Mouse (Mus musculus) embryo, embryonic 11.5 days (tissue): ENCODE data around the gene Ppp1r11.
"Not testable (repeated sequence)": the region's sequence is repeated elsewhere in the genome, so short reads cannot be mapped to it uniquely, and the experiment has no call there.

Experiments used
- DNase-seq: peaks from one replicate; pipeline ENCODE4 v3.0.0-alpha.2; 2012; ENCODE audit warnings: low read depth, low spot score

Gene Ppp1r11

GRCm38 (mm10) chr17:36950981-36951947 is at the start of gene Ppp1r11:
Ppp1r11 (minus strand) TSS chr17:36951741.
- DNase-seq = peak; percentile 96

GRCm38 (mm10) chr17:37000863-37001262 is 49.3 kb upstream of the Ppp1r11 start, which contains the start of gene Zfp57:
Zfp57 (plus strand) TSS chr17:37001163.
- no peak for DNase-seq

GRCm38 (mm10) chr17:36998477-36998876 is 46.9 kb upstream of the Ppp1r11 start:
- DNase-seq = no peak

- DNase-seq = peak; percentile 69
These were observed 45.6 kb upstream of the Ppp1r11 start for GRCm38 (mm10) chr17:36997033-36997735.

GRCm38 (mm10) chr17:36995448-36995847 is 43.9 kb upstream of the Ppp1r11 start:
- DNase-seq = no peak

GRCm38 (mm10) chr17:36994528-36994927 is 43.0 kb upstream of the Ppp1r11 start:
- DNase-seq = no peak

- DNase-seq = no peak
These were observed 42.3 kb upstream of the Ppp1r11 start for GRCm38 (mm10) chr17:36993770-36994325.

GRCm38 (mm10) chr17:36992336-36993104 is 41.0 kb upstream of the Ppp1r11 start:
- DNase-seq = no peak

- DNase-seq = not testable (repeated sequence)
These were observed 39.1 kb upstream of the Ppp1r11 start for GRCm38 (mm10) chr17:36990630-36991029.

GRCm38 (mm10) chr17:36989437-36989836 is 37.9 kb upstream of the Ppp1r11 start, which contains the start of gene H2-M5:
H2-M5 (minus strand) TSS chr17:36989537.
- no peak for DNase-seq

- no peak for DNase-seq
These were observed 36.9 kb upstream of the Ppp1r11 start for GRCm38 (mm10) chr17:36988475-36988874.

GRCm38 (mm10) chr17:36982253-36983155 is 31.0 kb upstream of the Ppp1r11 start:
- DNase-seq = no peak

GRCm38 (mm10) chr17:36981845-36982244 is 30.3 kb upstream of the Ppp1r11 start:
- no peak for DNase-seq

GRCm38 (mm10) chr17:36981221-36981813 is 29.8 kb upstream of the Ppp1r11 start, which contains the start of gene 2410137M14Rik:
2410137M14Rik (minus strand) TSS chr17:36981237.
- DNase-seq = no peak

- no peak for DNase-seq
These were observed 21.8 kb upstream of the Ppp1r11 start for GRCm38 (mm10) chr17:36973271-36973787.

- DNase-seq = no peak
These were observed 21.2 kb upstream of the Ppp1r11 start for GRCm38 (mm10) chr17:36972791-36973190.

GRCm38 (mm10) chr17:36971172-36971850 is 19.8 kb upstream of the Ppp1r11 start:
- no peak for DNase-seq

- no peak for DNase-seq
These were observed 18.9 kb upstream of the Ppp1r11 start for GRCm38 (mm10) chr17:36970316-36970890.

- DNase-seq = no peak
These were observed 15.3 kb upstream of the Ppp1r11 start for GRCm38 (mm10) chr17:36966875-36967274.
